Mouse (Mus musculus): ENCODE data around the gene 4930503B20Rik. TPM values are rescaled to one million over a fixed set of nuclear protein-coding genes. Genes with fewer than 3 reads are reported as not detected.

Gene 4930503B20Rik
- total RNA-seq, 2 experiments from 2014 or later, result not detected

- intact Hi-C loops (cut with DNase I), result no loop called here
Observed at GRCm38 (mm10) chr3:146655111-146655577, 4.0 kb upstream of the 4930503B20Rik start.

DNA sequence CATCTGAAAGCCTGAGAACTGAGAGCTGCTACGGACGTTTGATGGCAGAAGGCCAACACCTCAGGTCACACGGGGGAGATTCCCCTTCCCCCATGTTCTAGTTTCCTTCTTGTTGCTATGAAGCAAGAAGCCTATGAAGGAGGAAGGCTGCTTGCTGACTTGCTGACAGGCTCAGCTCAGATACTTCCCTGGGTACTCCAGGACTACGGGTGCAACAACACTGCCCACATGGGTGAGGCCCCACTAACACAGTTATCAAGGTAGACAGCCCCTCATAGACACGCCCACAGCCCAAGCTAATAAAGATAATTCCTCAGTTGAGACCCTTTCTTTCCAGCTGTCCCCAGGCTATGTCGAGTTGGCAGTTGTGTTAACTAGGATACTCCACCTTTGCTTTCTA, 2.6 kb upstream of the 4930503B20Rik start:
- intact Hi-C loops (cut with DNase I), result no loop called here
- no peak for DNase-seq (ENCODE audit: low spot score)

More at GRCm38 (mm10) chr3:146655111-146655577, 4.0 kb upstream of the 4930503B20Rik start:
- no peak for DNase-seq (ENCODE audit: low spot score)

DNA sequence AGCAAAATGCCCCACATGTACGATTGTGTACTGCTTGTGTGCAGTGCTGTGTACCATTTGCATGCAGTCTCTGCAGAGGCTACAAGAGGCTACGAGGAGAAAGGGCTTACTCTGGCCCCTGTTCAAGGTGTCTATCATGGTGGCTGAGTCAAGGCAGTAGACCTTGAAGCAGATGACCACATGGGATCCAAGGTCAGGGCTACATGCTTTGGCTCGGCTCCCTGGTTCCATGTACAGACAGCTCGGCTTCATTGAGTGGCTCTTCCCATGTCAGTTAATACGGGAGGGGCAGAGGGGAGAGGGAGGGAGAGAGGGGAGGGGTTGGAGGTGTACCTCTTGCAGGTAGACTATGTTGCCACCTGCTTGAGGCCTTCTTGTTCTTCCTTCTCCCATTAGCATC, 1.3 kb upstream of the 4930503B20Rik start:
- intact Hi-C loops (cut with DNase I), result no loop called here

GRCm38 (mm10) chr3:146650716-146651115, 401 bp downstream of the 4930503B20Rik start:
- intact Hi-C loops (cut with DNase I), result no loop called here
- DNase-seq (ENCODE audit: low spot score), result no peak

More for the DNA sequence above, 1.3 kb upstream of the 4930503B20Rik start:
- no peak for DNase-seq (ENCODE audit: low spot score)

- DNase-seq (ENCODE audit: low spot score), result no peak
- intact Hi-C loops (cut with DNase I), result no loop called here
Observed at GRCm38 (mm10) chr3:146649311-146649894, 1.7 kb downstream of the 4930503B20Rik start.

- intact Hi-C loops (cut with DNase I), result no loop called here
- no peak for DNase-seq (ENCODE audit: low spot score)
Observed at GRCm38 (mm10) chr3:146641818-146642427, 9.2 kb downstream of the 4930503B20Rik start.

GRCm38 (mm10) chr3:146632506-146632905, 18.6 kb downstream of the 4930503B20Rik start:
- intact Hi-C loops (cut with DNase I), result no loop called here
- DNase-seq (ENCODE audit: low spot score), result no peak

- DNase-seq (ENCODE audit: low spot score), result no peak
- intact Hi-C loops (cut with DNase I), result no loop called here
Observed at GRCm38 (mm10) chr3:146628227-146628982, 22.7 kb downstream of the 4930503B20Rik start.

DNA sequence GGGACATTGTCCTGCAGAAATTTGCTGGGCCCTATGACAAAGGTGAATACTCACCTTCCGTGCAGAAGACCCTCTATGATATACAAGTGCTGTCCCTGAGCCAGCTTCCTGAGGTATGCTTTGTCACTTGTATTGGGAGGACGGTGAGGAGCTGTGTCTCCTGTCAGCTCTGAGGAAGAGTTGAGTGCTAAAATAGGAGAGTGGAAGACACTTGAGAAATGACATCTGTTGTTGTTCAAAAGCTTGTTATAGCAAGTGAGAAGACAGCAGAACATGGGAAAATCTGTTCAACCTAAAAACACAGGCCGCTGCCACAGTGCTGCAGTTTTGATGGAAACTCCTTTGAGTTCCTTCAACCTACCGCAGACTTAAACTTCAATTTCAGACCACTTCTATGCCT, 25.4 kb downstream of the 4930503B20Rik start:
- no peak for DNase-seq (ENCODE audit: low spot score)
- intact Hi-C loops (cut with DNase I), result no loop called here

- intact Hi-C loops (cut with DNase I), result no loop called here
- no peak for DNase-seq (ENCODE audit: low spot score)
Observed at GRCm38 (mm10) chr3:146621966-146622365, 29.2 kb downstream of the 4930503B20Rik start.

GRCm38 (mm10) chr3:146620555-146621249, 30.4 kb downstream of the 4930503B20Rik start:
- DNase-seq (ENCODE audit: low spot score), result peak; percentile 4
- intact Hi-C loops (cut with DNase I), result no loop called here

GRCm38 (mm10) chr3:146620101-146620500, 31.0 kb downstream of the 4930503B20Rik start:
- intact Hi-C loops (cut with DNase I), result no loop called here
- DNase-seq (ENCODE audit: low spot score), result no peak

DNA sequence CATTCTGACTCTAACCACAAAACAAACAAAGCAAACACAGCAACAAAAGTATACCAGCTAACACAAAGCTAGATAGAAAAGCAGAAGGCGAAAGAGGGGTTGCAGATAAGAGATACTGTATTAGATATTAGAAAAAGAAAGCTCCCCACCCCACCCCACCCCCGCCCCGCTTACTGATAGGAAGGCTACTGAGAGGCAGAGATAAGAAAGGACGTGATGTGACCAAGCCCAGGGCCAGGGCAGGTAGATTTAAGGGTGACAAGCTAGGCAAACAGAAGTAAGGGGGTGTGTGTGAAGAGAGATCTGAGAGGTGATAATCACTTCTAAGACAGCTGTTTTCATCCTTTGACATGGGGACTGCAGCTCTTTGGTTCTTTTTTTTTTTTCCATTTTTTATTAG, 32.8 kb downstream of the 4930503B20Rik start:
- intact Hi-C loops (cut with DNase I), result no loop called here
- DNase-seq (ENCODE audit: low spot score), result no peak

- DNase-seq (ENCODE audit: low spot score), result no peak
- intact Hi-C loops (cut with DNase I), result no loop called here
Observed at GRCm38 (mm10) chr3:146617946-146618345, 33.2 kb downstream of the 4930503B20Rik start.

GRCm38 (mm10) chr3:146616533-146617283, 34.4 kb downstream of the 4930503B20Rik start:
- intact Hi-C loops (cut with DNase I), result no loop called here
- no peak for DNase-seq (ENCODE audit: low spot score)

DNA sequence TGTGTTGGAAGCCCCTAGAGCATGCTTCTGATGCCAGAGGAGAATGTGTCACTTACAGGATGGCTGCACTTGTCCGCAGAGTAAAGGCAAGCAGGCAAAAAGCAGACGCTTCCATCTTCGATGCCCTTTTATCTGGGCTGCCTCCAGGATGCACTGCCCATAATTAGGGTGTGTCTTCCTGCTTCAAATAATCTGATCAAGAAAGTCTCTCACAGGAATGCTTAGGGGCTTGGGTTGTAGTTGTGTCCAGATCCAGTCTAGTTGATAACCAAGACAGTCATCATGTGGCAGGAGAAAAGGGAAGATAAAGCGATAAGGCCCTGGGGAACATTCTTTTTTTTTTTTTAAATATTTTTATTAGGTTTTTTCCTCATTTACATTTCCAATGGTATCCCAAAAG, 35.6 kb downstream of the 4930503B20Rik start, which contains the start of gene Dnase2b:
TSS of gene Dnase2b (minus strand) at position 101 of the 400 bp plus-strand sequence.
- no peak for DNase-seq (ENCODE audit: low spot score)
- intact Hi-C loops (cut with DNase I), result no loop called here

DNA sequence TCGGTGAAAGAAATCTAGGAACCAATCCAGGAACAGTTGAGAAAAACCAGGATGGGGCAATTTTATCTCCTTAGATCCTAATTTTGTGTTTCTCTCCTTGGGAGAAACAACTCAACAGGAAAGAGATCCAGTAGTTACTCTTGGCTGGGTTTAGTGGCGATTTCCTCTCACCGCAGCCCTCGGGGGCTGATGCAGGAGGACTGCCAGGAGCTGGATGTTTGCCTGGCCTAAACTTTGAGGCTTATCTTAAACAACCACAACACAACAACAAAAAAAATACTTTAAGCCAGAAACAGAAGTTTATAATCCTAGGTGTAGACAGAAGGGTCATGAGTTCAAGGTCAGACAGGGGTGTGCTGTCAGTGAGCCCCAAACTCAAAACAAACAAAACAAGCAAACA, 39.3 kb downstream of the 4930503B20Rik start:
- DNase-seq (ENCODE audit: low spot score), result no peak
- intact Hi-C loops (cut with DNase I), result no loop called here

DNA sequence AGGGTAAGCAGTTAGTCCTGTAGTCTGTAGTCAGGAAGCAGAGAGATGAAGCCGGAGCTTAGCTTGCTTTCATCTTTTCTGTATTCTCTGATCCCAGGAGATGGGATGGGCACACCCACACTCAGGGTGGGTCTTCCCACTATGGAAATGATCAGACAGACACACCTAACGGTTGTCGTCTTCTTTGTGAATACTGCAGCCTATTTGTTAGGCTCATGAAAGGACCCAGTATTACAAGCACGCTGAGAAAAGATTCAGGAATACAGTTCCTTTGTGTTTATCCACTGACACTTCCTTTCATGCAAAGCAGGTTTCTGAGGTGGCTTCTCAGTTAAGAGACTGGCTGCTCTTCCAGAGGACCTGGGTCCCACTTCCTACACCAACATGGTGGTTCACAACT, 39.9 kb downstream of the 4930503B20Rik start:
- no peak for DNase-seq (ENCODE audit: low spot score)
- intact Hi-C loops (cut with DNase I), result no loop called here

GRCm38 (mm10) chr3:146610322-146610721, 40.8 kb downstream of the 4930503B20Rik start:
- intact Hi-C loops (cut with DNase I), result no loop called here
- DNase-seq (ENCODE audit: low spot score), result no peak

DNA sequence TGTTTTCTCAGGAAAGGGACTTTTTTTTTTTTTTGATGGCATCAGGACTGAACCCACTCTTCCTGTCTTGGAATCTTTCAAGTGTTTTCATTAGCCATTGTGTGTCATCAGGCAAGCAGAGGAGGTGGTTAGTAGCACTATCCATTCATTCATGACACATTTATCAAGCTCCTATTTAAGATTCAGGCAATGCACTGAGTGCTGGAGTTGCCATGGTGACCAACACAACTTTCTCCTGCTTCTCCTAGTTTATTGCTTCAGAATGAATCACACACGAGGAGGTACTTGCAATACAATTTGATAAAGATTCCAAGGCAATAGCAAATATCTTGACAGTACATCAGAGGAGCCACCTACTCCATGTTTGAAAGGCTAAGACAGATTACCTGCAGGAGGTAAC, 43.7 kb downstream of the 4930503B20Rik start:
- no peak for DNase-seq (ENCODE audit: low spot score)
- intact Hi-C loops (cut with DNase I), result no loop called here

Data from heart, postnatal 25 days (tissue).